Mouse (Mus musculus) gastrocnemius, adult 18-20 months (tissue): ENCODE results near the gene Tmem95. TPM values are rescaled to one million over a fixed set of nuclear protein-coding genes. Genes with fewer than 3 reads are reported as not detected.

Experiments
- DNase-seq: peaks from one replicate; pipeline ENCODE4 v3.0.0; 2021; ENCODE audit warnings: low spot score
- microRNA-seq: library from miRNA; unstranded; fragments of <30 nt; microRNA quantifications from one replicate; pipeline ENCODE4 v1.2.0, GENCODE M21; 2021
- total RNA-seq, 2 experiments: library from RNA; stranded (reverse); gene quantifications; 2 replicates each; pipeline ENCODE4 v1.2.3; 2021

Tmem95 gene
- total RNA-seq, 2 experiments from 2014 or later = not detected

- DNase-seq = no peak
These were observed 29.8 kb downstream of the Tmem95 start for GRCm38 (mm10) chr11:69848021-69848420.

- DNase-seq = no peak
These were observed 30.8 kb downstream of the Tmem95 start for GRCm38 (mm10) chr11:69846738-69847688.

GRCm38 (mm10) chr11:69846198-69846680, 31.6 kb downstream of the Tmem95 start, which contains the start of gene Plscr3:
TSS of gene Plscr3 (plus strand) at chr11:69846376.
- DNase-seq = peak; percentile 90

GRCm38 (mm10) chr11:69838714-69839104, 39.1 kb downstream of the Tmem95 start:
- DNase-seq = no peak

DNA sequence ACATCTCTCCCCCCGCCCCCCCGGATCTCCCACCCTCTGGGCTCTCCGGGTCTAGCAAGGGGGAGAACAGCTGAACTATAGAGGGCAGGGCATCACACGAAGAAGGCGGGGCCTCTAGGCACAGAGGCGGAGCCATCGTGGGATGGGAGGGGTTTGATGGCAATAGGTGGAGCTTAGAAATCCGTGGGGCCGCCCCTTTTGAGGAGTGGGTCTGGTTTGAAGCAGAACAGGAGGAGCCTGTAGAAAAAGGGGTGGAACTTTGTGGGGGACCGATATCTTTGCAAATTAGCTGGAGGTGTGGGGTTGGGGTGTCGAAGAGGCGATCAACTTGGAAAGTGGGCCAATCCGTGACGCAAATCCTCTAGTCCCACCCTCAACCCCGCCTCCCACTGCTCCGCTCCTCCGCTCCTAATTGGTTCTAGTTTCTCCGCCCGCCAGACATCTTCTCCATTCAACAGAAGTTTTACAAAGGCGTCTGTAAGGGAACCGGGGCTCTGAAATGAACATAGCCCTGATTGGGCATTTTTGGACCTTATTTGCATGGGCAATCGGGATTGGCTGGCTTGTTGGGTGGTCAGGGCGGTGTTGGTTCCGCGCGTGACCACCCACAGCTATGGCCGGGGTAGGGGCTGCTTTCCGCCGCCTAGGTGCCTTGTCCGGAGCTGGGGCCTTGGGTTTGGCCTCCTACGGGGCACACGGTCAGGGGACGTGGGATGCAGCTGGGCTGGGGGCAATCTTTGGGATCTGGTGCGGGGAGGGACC, 39.7 kb downstream of the Tmem95 start, which contains the start of gene Tmem256:
Tmem256 (plus strand) TSS at position 563 of the 762 bp plus-strand sequence.
- peak; percentile 98 for DNase-seq

DNA sequence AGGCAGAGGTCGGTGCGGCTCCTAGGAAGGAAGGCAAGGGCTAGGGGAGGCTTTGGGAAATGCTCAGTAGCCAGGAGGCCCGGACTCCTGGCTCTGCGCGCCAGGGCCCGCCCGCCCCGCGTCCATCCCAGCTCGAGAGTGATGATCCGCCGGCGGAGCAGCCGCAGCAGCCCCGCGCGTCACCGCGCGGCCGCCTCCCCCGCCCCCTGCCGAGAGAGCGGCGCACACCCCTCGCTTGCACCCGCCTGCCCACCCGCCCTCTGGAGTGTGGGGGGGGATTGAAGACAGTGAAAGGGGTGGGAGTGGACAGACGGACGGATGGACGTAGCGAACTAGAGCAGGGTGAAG, 40.2 kb downstream of the Tmem95 start, which contains the start of gene Nlgn2:
Nlgn2 (minus strand) TSS at position 181 of the 348 bp plus-strand sequence.
- DNase-seq = no peak

DNA sequence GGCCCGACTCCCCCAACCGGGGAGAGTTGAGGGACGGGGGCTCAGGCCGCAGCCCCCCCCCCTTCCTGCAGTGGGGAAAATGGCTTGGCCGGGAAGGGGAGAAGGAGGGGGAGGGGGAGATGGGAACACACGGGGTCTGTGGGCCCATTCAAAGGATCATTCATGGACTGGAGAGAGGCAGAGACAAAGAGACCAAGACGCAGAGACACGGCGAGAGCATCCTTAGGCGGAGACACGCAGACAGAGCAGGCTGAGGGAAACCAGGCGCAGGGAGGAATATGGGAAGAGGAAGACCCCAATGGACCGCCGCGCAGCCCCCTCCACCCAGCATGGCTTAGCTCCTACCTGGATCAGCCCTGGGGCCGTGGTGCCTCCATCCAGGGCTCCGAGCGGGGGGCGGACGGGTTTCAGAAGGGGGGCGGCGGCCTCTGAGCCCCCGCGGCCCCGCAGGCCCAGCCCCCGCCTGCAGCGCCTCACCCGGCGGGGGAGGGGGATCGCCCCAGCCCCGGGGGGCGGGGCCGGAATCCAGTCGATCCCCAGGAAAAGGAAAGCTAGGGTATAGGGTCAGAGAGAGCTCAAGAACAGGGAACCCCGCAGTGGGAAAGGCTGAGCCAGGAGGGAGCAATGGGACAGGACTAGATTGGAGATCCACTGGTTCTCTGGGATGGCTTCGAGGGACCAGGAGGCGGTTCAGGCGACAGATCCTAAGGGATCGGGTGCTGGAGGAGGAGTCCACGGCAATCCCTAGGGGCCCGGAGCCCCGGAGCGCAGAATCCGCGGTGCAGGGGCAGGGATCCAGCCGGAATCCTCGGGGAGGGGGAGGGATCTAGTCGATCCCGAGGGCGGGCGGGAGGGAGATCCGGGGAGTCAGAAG, 40.9 kb downstream of the Tmem95 start:
- DNase-seq = peak; percentile 36

GRCm38 (mm10) chr11:69835966-69836335, 41.9 kb downstream of the Tmem95 start:
- no peak for DNase-seq

DNA sequence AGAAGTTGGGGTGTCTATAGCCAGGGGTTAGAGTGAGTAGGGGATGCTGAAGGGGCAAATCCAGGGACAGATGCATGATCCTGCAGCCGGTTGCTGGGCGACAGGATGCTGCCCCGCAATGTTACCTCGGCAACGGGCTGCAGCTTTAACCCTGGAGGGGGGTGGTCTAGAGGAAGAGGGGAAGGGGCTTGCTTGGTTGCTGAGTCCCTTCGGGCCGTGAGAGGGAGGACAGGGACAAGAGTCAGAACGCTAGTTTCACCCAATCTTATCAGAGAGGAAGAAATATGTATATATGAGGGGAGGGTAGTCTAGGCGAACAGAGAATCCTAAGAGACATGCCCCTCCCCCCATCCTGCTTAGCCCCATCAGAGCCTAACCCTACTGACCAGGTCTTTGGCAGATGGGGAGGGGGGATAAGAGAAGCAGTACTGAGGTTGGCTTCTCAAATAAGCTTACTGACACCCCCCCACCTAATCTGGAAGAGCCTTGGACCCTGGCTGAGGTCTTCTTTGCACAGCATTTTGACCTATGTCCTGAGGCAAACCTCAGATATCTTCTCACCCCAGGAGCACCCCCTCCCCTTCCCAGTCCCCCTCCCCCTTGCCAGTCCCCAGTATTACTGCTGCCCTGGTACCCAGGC, 42.4 kb downstream of the Tmem95 start:
- DNase-seq = no peak

GRCm38 (mm10) chr11:69834001-69834549, 43.7 kb downstream of the Tmem95 start:
- DNase-seq = no peak

GRCm38 (mm10) chr11:69833554-69833953, 44.3 kb downstream of the Tmem95 start:
- DNase-seq = no peak

DNA sequence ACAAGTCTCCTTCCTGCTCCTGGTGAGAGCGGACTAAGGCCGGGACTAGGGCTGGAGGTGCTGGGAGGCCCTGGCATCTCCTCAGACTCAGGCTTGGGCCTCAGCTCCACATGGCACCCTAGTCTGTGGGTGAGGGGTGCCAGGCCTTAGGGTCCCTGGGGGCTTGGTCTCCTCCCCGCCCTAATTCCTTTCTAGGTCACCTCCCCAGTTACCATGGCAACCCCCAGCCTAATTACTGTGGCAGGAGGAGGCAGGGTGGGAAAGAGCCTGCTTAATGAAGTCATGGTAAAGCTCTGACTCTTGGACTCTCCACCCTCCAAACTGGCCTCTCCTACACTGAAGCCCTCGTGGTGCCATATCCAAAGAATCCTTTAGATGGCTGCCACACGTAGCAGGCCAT, 49.0 kb downstream of the Tmem95 start:
- DNase-seq = no peak

Small RNAs within 50 kb of the gene (microRNA-seq; reads per million reads assigned to microRNA genes)
- gene Mir6924 = not detected

Other genes with a start within 250 kb of the Tmem95 start
- gene Fxr2, start 245.0 kb downstream of the Tmem95 start, total RNA-seq = 100 to 1,000 TPM; 101 to 106 TPM
- not detected for gene Sox15, start 222.7 kb downstream of the Tmem95 start, total RNA-seq
- gene Mpdu1, start 215.4 kb downstream of the Tmem95 start, total RNA-seq = 1 to 10 TPM; 7.5 to 9.5 TPM
- gene Cd68, start 211.9 kb downstream of the Tmem95 start, total RNA-seq = 1 to 10 TPM; 1.2 to 4.0 TPM
- gene Eif4a1, start 205.6 kb downstream of the Tmem95 start, total RNA-seq = 10 to 100 TPM; 69.6 to 97.7 TPM
- gene Senp3, start 195.9 kb downstream of the Tmem95 start, total RNA-seq = 10 to 100 TPM; 21.9 to 25.4 TPM
- gene Tnfsf13, start 192.2 kb downstream of the Tmem95 start, total RNA-seq = under 1 TPM; 0.62 to 0.64 TPM
- gene Tnfsf12, start 182.2 kb downstream of the Tmem95 start, total RNA-seq = 10 to 100 TPM in 1 of 2 experiments, 1 to 10 TPM in 1; 7.4 to 10.4 TPM
- 1 to 10 TPM; 1.1 to 1.3 TPM for gene Tnfsfm13, start 181.9 kb downstream of the Tmem95 start, total RNA-seq
- 10 to 100 TPM; 33.0 to 33.9 TPM for gene Polr2a, start 119.4 kb downstream of the Tmem95 start, total RNA-seq
- not detected for gene Slc35g3, start 116.0 kb downstream of the Tmem95 start, total RNA-seq
- 10 to 100 TPM; 37.1 to 37.5 TPM for gene Zbtb4, start 112.1 kb downstream of the Tmem95 start, total RNA-seq
- 10 to 100 TPM; 30.6 to 31.2 TPM for gene Chrnb1, start 82.1 kb downstream of the Tmem95 start, total RNA-seq
- 1 to 10 TPM; 3.5 to 4.0 TPM for gene Fgf11, start 76.2 kb downstream of the Tmem95 start, total RNA-seq
- gene Tmem102, start 72.4 kb downstream of the Tmem95 start, total RNA-seq = under 1 TPM; 0.14 to 0.18 TPM
- gene Gm39566, start 62.7 kb downstream of the Tmem95 start, total RNA-seq = not detected
- gene Spem2, start 59.6 kb downstream of the Tmem95 start, total RNA-seq = not detected
- not detected for gene Spem1, start 55.8 kb downstream of the Tmem95 start, total RNA-seq
- gene Nlgn2, start 40.2 kb downstream of the Tmem95 start, total RNA-seq = 1 to 10 TPM; 1.9 to 2.9 TPM
- gene Tmem256, start 39.5 kb downstream of the Tmem95 start, total RNA-seq = 100 to 1,000 TPM; 141 to 164 TPM
- gene Plscr3, start 31.6 kb downstream of the Tmem95 start, total RNA-seq = 10 to 100 TPM; 10.1 to 12.7 TPM
- under 1 TPM in 1 of 2 experiments, not detected in 1; 0.07 TPM for gene Tnk1, start 19.3 kb downstream of the Tmem95 start, total RNA-seq
- gene Kctd11, start 3.4 kb upstream of the Tmem95 start, total RNA-seq = 1 to 10 TPM; 1.3 to 1.5 TPM
- gene Acap1, start 17.5 kb upstream of the Tmem95 start, total RNA-seq = under 1 TPM; 0.21 to 0.30 TPM
- under 1 TPM; 0.24 to 0.25 TPM for gene 2810408A11Rik, start 23.0 kb upstream of the Tmem95 start, total RNA-seq
- 10 to 100 TPM; 25.9 to 27.4 TPM for gene Neurl4, start 23.1 kb upstream of the Tmem95 start, total RNA-seq
- 10 to 100 TPM; 50.8 to 55.8 TPM for gene Gps2, start 35.9 kb upstream of the Tmem95 start, total RNA-seq
- gene Eif5a, start 43.9 kb upstream of the Tmem95 start, total RNA-seq = 100 to 1,000 TPM; 408 to 425 TPM
- 10 to 100 TPM in 1 of 2 experiments, 1 to 10 TPM in 1; 9.3 to 11.4 TPM for gene Ybx2, start 57.8 kb upstream of the Tmem95 start, total RNA-seq
- gene Slc2a4, start 70.2 kb upstream of the Tmem95 start, total RNA-seq = 100 to 1,000 TPM; 424 to 439 TPM
- not detected for gene Cldn7, start 86.8 kb upstream of the Tmem95 start, total RNA-seq
- 100 to 1,000 TPM; 222 to 237 TPM for gene Ctdnep1, start 103.1 kb upstream of the Tmem95 start, total RNA-seq
- gene Elp5, start 104.5 kb upstream of the Tmem95 start, total RNA-seq = 10 to 100 TPM; 35.1 to 35.3 TPM
- 100 to 1,000 TPM; 211 to 222 TPM for gene Gabarap, start 113.1 kb upstream of the Tmem95 start, total RNA-seq
- gene Phf23, start 117.8 kb upstream of the Tmem95 start, total RNA-seq = 10 to 100 TPM; 18.0 to 19.2 TPM
- 1 to 10 TPM; 3.5 to 4.3 TPM for gene Dvl2, start 122.6 kb upstream of the Tmem95 start, total RNA-seq
- gene Acadvl, start 137.4 kb upstream of the Tmem95 start, total RNA-seq = 100 to 1,000 TPM; 319 to 378 TPM
- gene Dlg4, start 138.9 kb upstream of the Tmem95 start, total RNA-seq = 1 to 10 TPM; 3.4 to 5.3 TPM
- gene Asgr1, start 176.1 kb upstream of the Tmem95 start, total RNA-seq = not detected
- gene Asgr2, start 214.6 kb upstream of the Tmem95 start, total RNA-seq = under 1 TPM in 1 of 2 experiments, not detected in 1; 0.47 TPM